Mouse (Mus musculus) stomach, postnatal 0 days (tissue): ENCODE measurements around the gene Rims3. TPM values are rescaled to one million over a fixed set of nuclear protein-coding genes. Genes with fewer than 3 reads are reported as not detected.

Source experiments
- ATAC-seq: fragments of 200-750 bp; cut with Nextera tagmentation; 2 replicates; pipeline ENCODE4 v1.8.0; 2017; ENCODE audit not compliant: low FRiP score, low TSS enrichment
- DNase-seq: peaks from one replicate; pipeline ENCODE4 v3.0.0-alpha.2; 2016; ENCODE audit warnings: low spot score
- H3K27ac ChIP-seq: fragments of 300-500 bp; sonication (generic); replicated peaks from 2 replicates; pipeline ENCODE4 v1.5.1; 2014; ENCODE audit warnings: mild to moderate bottlenecking, control low read depth
- H3K27me3 ChIP-seq: fragments of 300-500 bp; sonication (generic); 2 replicates; pipeline ENCODE4 v1.6.1; 2014; ENCODE audit warnings: low read length; ENCODE audit not compliant: control insufficient read depth, insufficient read depth
- H3K36me3 ChIP-seq: fragments of 300-500 bp; sonication (generic); 2 replicates; pipeline ENCODE4 v1.6.1; 2014; ENCODE audit warnings: low read length, mixed read lengths; ENCODE audit not compliant: control insufficient read depth, insufficient read depth
- H3K4me1 ChIP-seq: fragments of 300-500 bp; sonication (generic); replicated peaks from 2 replicates; pipeline ENCODE4 v1.6.1; 2014; ENCODE audit warnings: antibody characterized with exemption; ENCODE audit not compliant: control insufficient read depth, insufficient read depth
- H3K4me2 ChIP-seq: fragments of 300-500 bp; sonication (generic); replicated peaks from 2 replicates; pipeline ENCODE4 v1.6.1; 2014; ENCODE audit warnings: low read depth, mild to moderate bottlenecking, control low read depth, moderate library complexity
- H3K4me3 ChIP-seq: fragments of 300-500 bp; sonication (generic); 2 replicates; pipeline ENCODE4 v1.5.1; 2014; ENCODE audit warnings: low read depth, low read length, control low read depth
- H3K9ac ChIP-seq: fragments of 300-500 bp; sonication (generic); 2 replicates; pipeline ENCODE4 v1.6.1; 2014; ENCODE audit warnings: mild to moderate bottlenecking, low read length, control low read depth, mixed read lengths
- H3K9me3 ChIP-seq: fragments of 300-500 bp; sonication (generic); 2 replicates; pipeline ENCODE4 v1.6.1; 2016; ENCODE audit warnings: low read length; ENCODE audit not compliant: control insufficient read depth
- CTCF ChIP-seq: IDR thresholded peaks from 2 replicates; pipeline ENCODE4 v1.5.1; 2016; ENCODE audit warnings: antibody characterized with exemption, low read depth, mild to moderate bottlenecking, moderate library complexity
- EP300 ChIP-seq: optimal IDR thresholded peaks from 2 replicates; pipeline ENCODE3; 2016; ENCODE audit warnings: antibody characterized with exemption
- WGBS: fragments of 180-500 bp; shearing (Covaris S2); extraction: QIAGEN DNeasy Blood & Tissue Kit; methylation state at CpG from one replicate; pipeline ENCODE4 v1.1.7; 2014; 5-methylcytosine and 5-hydroxymethylcytosine counted together
- polyA plus RNA-seq: library from polyadenylated mRNA; unstranded; fragments of >200 nt; fragmentation: Nextera tagmentation; extraction: Ambion mirVana; gene quantifications from 2 replicates; pipeline ENCODE4 v1.2.1, GENCODE M21; 2015

Gene Rims3
- polyA plus RNA-seq, 1 experiment from 2014 or later, result 0.70 TPM

- H3K4me1 ChIP-seq, result no peaks in the 10 kb centered on the region; the same call in 1 of the 2 replicates
- no peak overlapping the region for H3K4me3 ChIP-seq
- H3K4me2 ChIP-seq, result no peak overlapping the region
- H3K27me3 ChIP-seq, result no peaks in the 10 kb centered on the region
- no peak overlapping the region for H3K27ac ChIP-seq
- no peaks in the 10 kb centered on the region for H3K36me3 ChIP-seq
- TF ChIP-seq EP300 (no peak), CTCF (no peak)
- H3K9me3 ChIP-seq, result no peaks in the 10 kb centered on the region
- DNase-seq (no peak), ATAC-seq (no peak)
- WGBS, result 87% methylated on average over 2 of the region's 2 CpGs
- no peak overlapping the region for H3K9ac ChIP-seq
These were observed 32.3 kb upstream of the Rims3 start for GRCm38 (mm10) chr4:120822191-120822911.

GRCm38 (mm10) chr4:120825100-120825553 is 29.5 kb upstream of the Rims3 start:
- WGBS, result under 1% methylated on average over 41 of the region's 53 CpGs
- peak; percentile 95 for ATAC-seq
- peak overlapping the region; percentile 100 for H3K9ac ChIP-seq

GRCm38 (mm10) chr4:120825577-120826326 is 28.9 kb upstream of the Rims3 start:
- DNase-seq (peak; percentile 99), ATAC-seq (peak; percentile 97)
- Histone ChIP-seq H3K27me3 (no peaks in the 10 kb centered on the region), H3K4me3 (peak overlapping the region; percentile 81), H3K36me3 (no peaks in the 10 kb centered on the region), H3K27ac (peak overlapping the region; percentile 100), H3K9me3 (no peaks in the 10 kb centered on the region), H3K9ac (peak overlapping the region; percentile 100), H3K4me2 (peak overlapping the region; percentile 77), H3K4me1 (no peaks in the 10 kb centered on the region)
- under 1% methylated on average over 37 of the region's 55 CpGs for WGBS
- TF ChIP-seq CTCF (no peak), EP300 (peak; percentile 98)

More at GRCm38 (mm10) chr4:120825100-120825553, 29.5 kb upstream of the Rims3 start:
- peak overlapping the region; percentile 77 for H3K4me2 ChIP-seq
- no peaks in the 10 kb centered on the region for H3K36me3 ChIP-seq
- no peaks in the 10 kb centered on the region for H3K9me3 ChIP-seq
- H3K4me1 ChIP-seq, result no peaks in the 10 kb centered on the region
- TF ChIP-seq CTCF (no peak), EP300 (no peak)
- H3K27ac ChIP-seq, result peak overlapping the region; percentile 100
- peak overlapping the region; percentile 81 for H3K4me3 ChIP-seq
- no peaks in the 10 kb centered on the region for H3K27me3 ChIP-seq
- DNase-seq, result peak; percentile 96

GRCm38 (mm10) chr4:120826418-120826817 is 28.2 kb upstream of the Rims3 start:
- no peaks in the 10 kb centered on the region for H3K27me3 ChIP-seq
- no peaks in the 10 kb centered on the region for H3K9me3 ChIP-seq
- peak overlapping the region; percentile 45; the same call in 1 of the 2 replicates for H3K4me2 ChIP-seq
- no peak for DNase-seq
- H3K9ac ChIP-seq, result no peak overlapping the region
- no peak overlapping the region for H3K4me3 ChIP-seq
- no peaks in the 10 kb centered on the region for H3K4me1 ChIP-seq
- ATAC-seq, result no peak
- TF ChIP-seq EP300 (no peak), CTCF (no peak)
- no peaks in the 10 kb centered on the region for H3K36me3 ChIP-seq
- H3K27ac ChIP-seq, result no peak overlapping the region; the same call in 1 of the 2 replicates
- WGBS, result 89% methylated on average over 6 of the region's 6 CpGs

GRCm38 (mm10) chr4:120830767-120831166 is 23.8 kb upstream of the Rims3 start:
- H3K27me3 ChIP-seq, result no peaks in the 10 kb centered on the region
- no peak overlapping the region for H3K27ac ChIP-seq
- 48% methylated on average over 5 of the region's 5 CpGs for WGBS
- no peak overlapping the region for H3K9ac ChIP-seq
- DNase-seq, result no peak
- H3K36me3 ChIP-seq, result no peaks in the 10 kb centered on the region
- H3K4me1 ChIP-seq, result no peaks in the 10 kb centered on the region
- no peaks in the 10 kb centered on the region for H3K9me3 ChIP-seq
- H3K4me3 ChIP-seq, result no peak overlapping the region
- ATAC-seq, result no peak
- no peak overlapping the region for H3K4me2 ChIP-seq
- TF ChIP-seq CTCF (no peak), EP300 (no peak)
